Mouse (Mus musculus) thymus, adult 2 months (tissue): ENCODE results near the gene Casp1.

ENCODE experiments used
- CTCF ChIP-seq: fragments of 200-500 bp; IDR thresholded peaks from 2 replicates; pipeline ENCODE4 v1.5.1; 2012; ENCODE audit warnings: mild to moderate bottlenecking, control low read depth, low read length, moderate library complexity, borderline replicate concordance; ENCODE audit not compliant: control insufficient read depth, poor library complexity, insufficient read depth; ENCODE audit errors: extremely low read depth
- POLR2A ChIP-seq: fragments of 200-500 bp; IDR thresholded peaks from 2 replicates; pipeline ENCODE4 v1.6.1; 2012; ENCODE audit warnings: mild to moderate bottlenecking, low read length, control low read depth, moderate library complexity; ENCODE audit not compliant: control insufficient read depth, poor library complexity, insufficient read depth; ENCODE audit errors: extremely low read depth

- TF ChIP-seq CTCF: no peak
- no peak for TF ChIP-seq POLR2A
Observed at GRCm38 (mm10) chr9:5271334-5271845, 26.9 kb upstream of the Casp1 start.
